Mouse (Mus musculus) T-helper 2 cell (primary cell): ENCODE data around the gene Scamp4.

Experiments
- in situ Hi-C: fragments of 300-600 bp; cut with MboI, MseI; formaldehyde crosslinking; loops from one replicate; pipeline ENCODE4 v1.15.1; 2025; ENCODE audit warnings: high pct_unique_total_duplicates

Scamp4 gene

DNA sequence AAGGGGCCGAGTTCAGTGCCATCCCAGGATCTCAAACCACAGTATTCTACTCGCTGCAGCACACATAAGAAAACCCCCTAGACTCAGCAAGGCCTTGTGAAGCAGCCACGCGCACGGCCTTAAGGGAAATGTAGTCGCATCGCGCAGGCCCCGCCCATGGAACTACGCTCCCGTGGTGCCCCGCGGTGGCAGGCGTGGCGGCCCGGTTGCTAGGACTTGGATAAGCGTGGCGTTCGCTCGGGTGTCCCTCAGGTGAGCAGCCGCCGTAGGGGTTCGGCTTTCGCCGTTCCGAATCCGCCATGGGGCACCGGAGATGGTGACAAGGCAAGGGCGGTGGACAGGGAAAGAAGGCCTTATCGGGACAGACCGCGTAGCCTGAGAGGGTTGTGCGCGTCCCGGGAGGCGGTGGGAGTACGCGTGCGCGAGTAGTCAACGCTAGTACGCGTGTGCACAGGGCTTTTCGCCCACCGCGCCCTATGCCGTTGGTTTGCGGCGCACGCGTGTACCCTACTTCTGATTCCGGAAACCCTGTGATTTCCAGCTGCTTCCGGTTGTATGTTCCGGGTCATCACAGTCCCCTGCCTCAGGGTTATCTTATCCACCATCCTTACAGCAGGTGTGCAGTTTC, at the start of gene Scamp4, which contains the start of gene Adat3:
TSS of gene Scamp4 (plus strand) at position 175 of the 628 bp plus-strand sequence.
TSS of gene Adat3 (plus strand) at position 183 of the 628 bp plus-strand sequence.
- in situ Hi-C loops: no loop called here

DNA sequence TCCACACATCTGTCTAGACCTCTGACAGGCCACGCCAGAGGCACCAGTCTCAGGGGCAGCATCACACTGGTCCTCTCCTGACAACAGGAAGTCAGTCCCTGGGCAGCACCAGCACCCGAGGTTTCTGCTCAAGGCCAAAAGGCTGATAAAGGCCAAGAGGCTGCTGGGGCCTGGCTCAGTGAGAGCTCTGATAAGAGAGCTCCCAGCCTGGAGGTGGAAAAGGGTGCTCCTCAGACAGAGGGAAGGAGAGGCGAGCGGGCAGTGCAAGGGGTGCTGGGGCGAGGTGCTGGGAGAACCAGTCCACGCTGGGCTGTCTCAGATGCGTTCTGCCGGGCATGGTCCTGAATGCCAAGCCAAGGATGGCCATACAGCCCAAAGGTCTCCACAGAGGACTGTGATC, 49.1 kb upstream of the Scamp4 start:
- in situ Hi-C loops: no loop called here

GRCm38 (mm10) chr10:80553997-80554396, 48.7 kb upstream of the Scamp4 start:
- in situ Hi-C loops: no loop called here

DNA sequence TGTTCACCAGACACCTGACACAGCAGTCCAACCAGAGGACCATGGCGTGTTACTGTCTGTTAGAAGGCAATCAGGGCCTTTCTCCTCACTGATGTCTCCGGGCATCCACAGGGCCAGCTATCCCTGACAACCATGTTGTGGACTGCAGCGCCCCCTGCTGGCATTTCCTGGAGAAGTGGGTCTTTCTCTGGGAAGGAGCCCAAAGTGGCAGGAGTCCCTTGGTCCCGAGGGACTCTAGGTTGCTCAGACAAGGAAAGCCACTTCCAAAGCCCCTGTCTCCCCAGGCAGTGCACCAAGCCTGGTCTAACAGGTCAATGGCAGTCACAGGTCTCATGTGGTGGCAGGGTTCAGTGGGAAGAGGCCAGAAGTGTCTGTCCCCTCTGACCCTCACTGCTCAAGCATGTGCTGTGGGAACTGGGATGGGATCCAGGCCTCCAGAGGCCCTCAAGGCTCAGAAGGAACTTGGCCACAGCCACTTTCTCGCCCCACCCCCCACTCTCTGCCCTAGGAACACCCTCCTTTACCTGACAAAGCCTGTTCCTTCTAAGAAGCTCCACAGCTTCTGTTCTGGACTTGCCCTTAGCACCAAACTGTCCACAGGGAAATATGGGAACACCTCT, 45.2 kb upstream of the Scamp4 start:
- in situ Hi-C loops: no loop called here

DNA sequence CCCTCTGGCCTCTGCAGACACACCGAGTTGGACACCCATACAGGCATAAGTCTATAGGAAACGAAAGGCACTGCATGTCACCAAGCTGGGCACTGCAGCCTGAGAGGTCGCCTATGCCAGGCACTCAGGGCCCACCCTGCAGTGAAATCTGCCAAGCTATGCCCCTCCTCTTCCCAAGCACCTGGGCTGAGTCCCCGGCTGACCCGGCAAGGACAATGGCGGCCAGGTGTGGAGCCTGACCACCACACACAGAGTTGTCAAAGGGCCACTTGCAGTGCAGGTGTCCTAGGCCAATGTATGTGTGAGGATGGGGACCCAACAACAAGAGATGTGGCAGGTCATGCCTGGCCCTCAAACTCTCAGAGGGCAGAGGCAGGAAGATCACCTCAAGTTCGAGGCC, 43.2 kb upstream of the Scamp4 start:
- in situ Hi-C loops: no loop called here

GRCm38 (mm10) chr10:80560621-80561020, 42.1 kb upstream of the Scamp4 start:
- in situ Hi-C loops: no loop called here

DNA sequence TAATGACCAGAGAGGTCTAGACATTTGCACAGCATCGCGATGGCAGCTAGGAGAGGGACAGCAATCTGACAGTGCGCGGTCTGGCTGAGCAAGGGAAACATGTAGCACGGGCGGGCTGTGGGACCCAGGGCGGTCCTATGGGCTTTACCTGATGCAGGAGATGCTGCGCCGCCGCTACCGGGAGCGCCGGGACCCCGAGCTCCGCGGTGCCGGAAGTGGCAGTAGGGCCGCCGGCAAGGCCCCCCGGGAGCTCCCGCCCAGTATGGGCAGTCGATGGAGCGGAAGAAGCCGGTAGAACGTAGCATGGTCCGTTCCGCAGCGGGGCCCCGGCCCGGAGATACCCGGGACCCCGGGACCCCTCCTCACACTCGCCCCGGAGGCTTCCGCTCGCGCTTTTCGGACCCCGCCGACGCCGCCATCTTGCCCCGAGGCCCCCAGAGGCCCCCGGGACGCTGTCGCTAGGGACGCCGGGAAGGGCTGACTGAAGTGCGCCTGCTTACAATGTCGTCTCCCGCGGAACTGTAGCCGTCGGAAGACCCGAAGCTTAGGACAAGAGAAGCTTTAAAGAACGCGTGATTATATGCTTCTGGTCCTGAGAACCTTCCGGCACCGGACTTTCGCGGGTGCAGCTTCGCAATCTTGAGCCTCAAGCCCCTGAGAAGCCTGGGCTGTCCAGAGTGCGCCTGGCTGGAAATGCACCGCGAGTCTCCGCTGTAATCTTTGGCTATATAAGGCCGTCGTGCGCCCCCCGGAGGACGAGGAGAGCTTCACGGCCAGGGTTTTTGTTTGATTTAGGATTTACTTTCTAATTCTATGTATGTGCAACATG, 41.3 kb upstream of the Scamp4 start, which contains the start of gene Rexo1:
TSS of gene Rexo1 (minus strand) at position 445 of the 829 bp plus-strand sequence.
- in situ Hi-C loops: no loop called here

DNA sequence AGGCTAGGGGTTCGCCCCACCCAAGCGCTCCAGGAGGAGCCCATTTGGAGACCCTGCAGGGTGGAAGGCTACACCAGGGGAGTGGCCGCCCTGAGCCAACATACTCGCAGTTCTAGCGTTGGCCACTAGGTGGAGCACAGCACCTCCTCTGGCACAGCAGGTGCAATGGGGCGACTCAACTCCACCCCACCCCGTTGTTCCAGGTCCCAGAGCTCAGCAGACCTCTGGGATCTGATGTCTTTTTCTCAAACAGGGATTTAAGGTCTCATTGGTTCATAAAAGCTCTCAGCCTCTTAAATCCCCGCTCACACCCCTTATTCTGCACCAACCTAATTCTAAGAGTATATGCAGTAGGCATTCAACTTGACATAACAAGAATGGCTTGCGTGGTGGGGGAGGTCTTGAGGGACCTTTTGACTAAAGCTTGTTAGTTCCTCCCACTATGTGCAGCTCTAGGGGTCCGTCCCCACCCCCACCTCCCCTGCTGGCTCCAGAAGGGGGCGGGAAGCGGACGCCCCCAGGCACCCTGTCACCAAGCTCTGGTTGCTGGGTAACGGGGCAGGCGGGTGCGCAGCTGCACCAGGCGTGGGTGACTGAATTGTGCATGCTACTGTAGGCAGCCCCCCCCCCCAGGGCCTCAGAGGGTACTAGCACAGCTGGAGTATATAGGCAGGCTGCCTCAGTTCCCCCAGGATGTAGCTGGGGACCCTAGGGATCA, 36.1 kb upstream of the Scamp4 start:
- in situ Hi-C loops: no loop called here

- in situ Hi-C loops: no loop called here
Measured at GRCm38 (mm10) chr10:80568876-80569275, 33.8 kb upstream of the Scamp4 start.

GRCm38 (mm10) chr10:80569664-80570066, 33.0 kb upstream of the Scamp4 start:
- in situ Hi-C loops: no loop called here

DNA sequence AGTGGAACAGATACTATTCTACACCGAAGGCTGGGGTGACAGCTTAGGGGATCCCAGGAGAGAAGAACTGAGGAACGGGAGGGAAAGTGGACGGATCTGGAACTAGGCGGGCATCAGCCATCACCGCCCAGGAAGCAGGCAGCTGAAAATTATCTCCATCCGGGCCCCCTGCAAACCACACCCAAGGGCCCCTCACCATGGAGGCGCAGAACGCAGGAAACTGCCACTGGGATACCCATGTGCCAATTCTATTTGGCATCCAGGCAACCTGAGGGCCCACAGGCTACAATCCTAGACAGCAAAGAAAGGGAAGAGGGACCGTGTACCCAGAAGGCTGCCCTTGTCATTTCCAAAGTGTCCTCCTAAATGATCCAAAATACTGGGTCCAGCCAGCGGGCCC, 32.3 kb upstream of the Scamp4 start:
- in situ Hi-C loops: no loop called here

GRCm38 (mm10) chr10:80570871-80571836, 31.5 kb upstream of the Scamp4 start:
- in situ Hi-C loops: no loop called here

DNA sequence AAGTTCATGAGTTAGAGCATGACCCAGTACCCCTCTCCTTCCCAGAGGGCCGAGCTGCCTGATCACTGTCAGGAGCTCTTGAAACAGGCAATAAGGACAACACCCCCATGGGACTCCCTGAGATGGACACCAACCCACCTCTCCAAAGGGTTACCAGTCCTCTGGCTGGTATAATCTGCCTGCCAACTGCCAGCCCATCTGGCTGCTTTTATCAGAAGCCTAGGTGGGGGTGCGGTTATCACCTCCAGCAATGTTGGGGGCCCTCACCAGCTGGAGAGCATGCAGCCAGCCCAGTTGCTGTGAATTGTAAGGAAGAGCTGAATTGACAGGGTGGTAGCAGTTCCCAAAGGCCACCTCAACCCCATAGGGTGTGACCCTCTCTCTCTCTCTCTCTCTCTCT, 30.2 kb upstream of the Scamp4 start:
- in situ Hi-C loops: no loop called here

DNA sequence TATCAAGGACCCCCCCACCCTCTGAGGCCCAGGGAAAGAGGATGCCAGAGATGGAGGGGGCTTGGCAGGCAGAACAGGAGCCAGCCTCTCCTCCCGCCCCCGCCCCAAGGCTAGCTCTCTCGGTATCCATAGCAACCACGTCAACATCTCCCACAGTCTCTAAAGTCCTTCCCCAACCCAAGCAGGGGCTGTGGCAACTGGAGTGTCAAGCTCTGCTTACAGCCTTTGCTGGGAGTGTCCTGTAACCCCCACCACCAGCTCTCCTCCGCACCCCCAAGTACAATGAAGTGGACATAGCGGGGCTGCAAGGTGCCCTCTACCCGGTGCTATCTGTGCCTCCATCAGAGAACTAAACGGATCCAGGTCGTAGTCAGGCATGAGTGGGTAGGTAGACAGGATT, 28.7 kb upstream of the Scamp4 start:
- in situ Hi-C loops: no loop called here

GRCm38 (mm10) chr10:80574896-80575295, 27.8 kb upstream of the Scamp4 start:
- in situ Hi-C loops: loop anchor here (5.0 kb wide), 1 partner anchor 112 kb away; no protein-coding TSS in a partner anchor

- in situ Hi-C loops: loop anchor here (5.0 kb wide), 1 partner anchor 111 kb away; no protein-coding TSS in a partner anchor
Measured at GRCm38 (mm10) chr10:80575925-80576324, 26.7 kb upstream of the Scamp4 start.

GRCm38 (mm10) chr10:80576351-80577194, 26.1 kb upstream of the Scamp4 start:
- in situ Hi-C loops: loop anchor here (5.0 kb wide), 1 partner anchor 111 kb away; no protein-coding TSS in a partner anchor

DNA sequence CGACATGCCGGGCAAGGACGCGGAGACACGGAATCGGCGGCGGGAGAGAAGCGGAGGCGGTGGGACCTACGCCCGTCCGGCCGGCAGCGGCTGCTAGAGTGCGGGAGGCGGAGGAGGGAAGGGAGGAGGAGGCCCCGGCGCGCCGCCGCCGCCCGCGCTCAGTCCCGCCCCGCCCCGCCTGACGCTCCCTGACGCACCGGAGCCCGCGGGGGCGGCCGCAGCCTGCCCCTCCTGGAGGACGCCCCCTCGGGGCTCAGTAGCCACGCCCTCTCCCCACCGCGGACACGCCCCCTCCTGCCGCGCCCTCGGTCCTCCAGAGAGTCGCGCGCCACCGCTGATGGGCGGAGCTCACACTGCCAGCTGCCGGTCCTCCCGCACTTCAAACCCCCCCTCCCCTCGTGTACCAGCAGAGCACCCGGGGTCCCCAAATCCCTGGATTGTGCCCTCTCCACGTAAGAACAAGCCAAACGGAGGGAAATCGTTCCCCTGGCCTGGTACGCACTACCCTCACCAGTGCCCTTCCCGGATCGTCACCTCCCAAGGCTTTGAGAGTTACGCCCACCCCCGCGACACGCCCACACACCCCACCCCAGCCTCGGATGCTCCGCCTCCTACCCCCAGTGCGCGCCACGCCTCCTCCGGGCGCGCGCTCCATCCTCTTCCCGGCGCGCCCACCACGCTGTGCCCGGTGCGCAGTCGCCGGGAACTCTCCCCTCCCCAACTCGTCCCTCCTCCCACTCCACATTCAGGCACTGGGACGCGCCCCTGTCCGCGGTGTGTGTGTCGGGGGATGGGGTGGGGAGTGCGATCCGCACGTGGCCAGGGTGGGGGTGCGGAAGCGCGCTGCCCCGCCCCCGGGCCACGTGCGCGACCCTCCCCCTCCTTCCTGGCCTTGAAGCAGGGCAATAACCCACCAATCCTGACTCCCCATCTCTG, 25.2 kb upstream of the Scamp4 start, which contains the start of gene Klf16:
TSS of gene Klf16 (minus strand) at position 127 of the 936 bp plus-strand sequence.
- in situ Hi-C loops: loop anchor here (5.0 kb wide), 1 partner anchor 110 kb away; no protein-coding TSS in a partner anchor
